Mouse (Mus musculus): Measurements from ENCODE around the gene Cops8. TPM values are rescaled to one million over a fixed set of nuclear protein-coding genes. Genes with fewer than 3 reads are reported as not detected.

Gene Cops8
- total and polyA plus RNA-seq, 3 experiments = 63.2 to 97.9 (median 87.2) TPM

GRCm38 (mm10) chr1:90573831-90574230, 28.9 kb upstream of the Cops8 start:
- intact Hi-C loops (cut with DNase I) = no loop called here
- H3K27ac ChIP-seq = no peak overlapping the region

GRCm38 (mm10) chr1:90574845-90575244, 27.9 kb upstream of the Cops8 start:
- no peak for TF ChIP-seq CTCF (IDR thresholded peaks at IDR 0.05)
- no peak for TF ChIP-seq EP300 (IDR thresholded peaks at IDR 0.05; ENCODE audit: insufficient read depth, low read depth, low read length)
- no peak for TF ChIP-seq POLR2A (IDR thresholded peaks at IDR 0.05; ENCODE audit: insufficient read depth, low read depth, low read length)
- Histone ChIP-seq H3K27ac (no peak overlapping the region), H3K4me3 (no peak overlapping the region), H3K9ac (ENCODE audit: low read depth, low read length) (no peak overlapping the region), H3K36me3 (ENCODE audit: control insufficient read depth, insufficient read depth, low read length) (peaks cover 3% of the 10 kb centered on the region; the same call in 1 of the 2 replicates), H3K4me1 (ENCODE audit: control insufficient read depth, insufficient read depth, low read length) (peaks cover 3% of the 10 kb centered on the region; the same call in 1 of the 2 replicates), H3K27me3 (ENCODE audit: control insufficient read depth, insufficient read depth, low read length) (no peaks in the 10 kb centered on the region), H3K79me2 (replicated peaks; ENCODE audit: control insufficient read depth, insufficient read depth, low read length) (no peaks in the 10 kb centered on the region)
- WGBS = 76% methylated on average over 3 of the region's 3 CpGs
- no peak for DNase-seq
- intact Hi-C loops (cut with DNase I) = no loop called here

More at GRCm38 (mm10) chr1:90573831-90574230, 28.9 kb upstream of the Cops8 start:
- Histone ChIP-seq H3K4me1 (ENCODE audit: control insufficient read depth, insufficient read depth, low read length) (peaks cover 3% of the 10 kb centered on the region; the same call in 1 of the 2 replicates), H3K27me3 (ENCODE audit: control insufficient read depth, insufficient read depth, low read length) (no peaks in the 10 kb centered on the region), H3K9ac (ENCODE audit: low read depth, low read length) (no peak overlapping the region), H3K36me3 (ENCODE audit: control insufficient read depth, insufficient read depth, low read length) (peaks cover 3% of the 10 kb centered on the region; the same call in 1 of the 2 replicates), H3K4me3 (no peak overlapping the region), H3K79me2 (replicated peaks; ENCODE audit: control insufficient read depth, insufficient read depth, low read length) (no peaks in the 10 kb centered on the region)
- no peak for DNase-seq
- TF ChIP-seq CTCF (IDR thresholded peaks at IDR 0.05) (no peak), POLR2A (IDR thresholded peaks at IDR 0.05; ENCODE audit: insufficient read depth, low read depth, low read length) (no peak), EP300 (IDR thresholded peaks at IDR 0.05; ENCODE audit: insufficient read depth, low read depth, low read length) (no peak)
- 68% methylated on average over 6 of the region's 6 CpGs for WGBS

- WGBS = 73% methylated on average over 5 of the region's 5 CpGs
- no peaks in the 10 kb centered on the region for H3K79me2 ChIP-seq (replicated peaks; ENCODE audit: control insufficient read depth, insufficient read depth, low read length)
- H3K9ac ChIP-seq (ENCODE audit: low read depth, low read length) = no peak overlapping the region
- no peak for DNase-seq
- H3K27me3 ChIP-seq (ENCODE audit: control insufficient read depth, insufficient read depth, low read length) = no peaks in the 10 kb centered on the region
- peaks cover 3% of the 10 kb centered on the region; the same call in 1 of the 2 replicates for H3K4me1 ChIP-seq (ENCODE audit: control insufficient read depth, insufficient read depth, low read length)
- TF ChIP-seq POLR2A (IDR thresholded peaks at IDR 0.05; ENCODE audit: insufficient read depth, low read depth, low read length) (no peak), CTCF (IDR thresholded peaks at IDR 0.05) (peak; percentile 64), EP300 (IDR thresholded peaks at IDR 0.05; ENCODE audit: insufficient read depth, low read depth, low read length) (no peak)
- no peak overlapping the region for H3K4me3 ChIP-seq
- peak overlapping the region; percentile 2; the same call in 1 of the 2 replicates for H3K27ac ChIP-seq
- intact Hi-C loops (cut with DNase I) = no loop called here
- H3K36me3 ChIP-seq (ENCODE audit: control insufficient read depth, insufficient read depth, low read length) = peaks cover 3% of the 10 kb centered on the region; the same call in 1 of the 2 replicates
Measured at GRCm38 (mm10) chr1:90577417-90577816, 25.4 kb upstream of the Cops8 start.

- 64% methylated on average over 7 of the region's 7 CpGs for WGBS
- peaks cover 3% of the 10 kb centered on the region; the same call in 1 of the 2 replicates for H3K36me3 ChIP-seq (ENCODE audit: control insufficient read depth, insufficient read depth, low read length)
- no peak for DNase-seq
- peaks cover 2% of the 10 kb centered on the region; the same call in 1 of the 2 replicates for H3K4me1 ChIP-seq (ENCODE audit: control insufficient read depth, insufficient read depth, low read length)
- H3K27me3 ChIP-seq (ENCODE audit: control insufficient read depth, insufficient read depth, low read length) = no peaks in the 10 kb centered on the region
- H3K79me2 ChIP-seq (replicated peaks; ENCODE audit: control insufficient read depth, insufficient read depth, low read length) = no peaks in the 10 kb centered on the region
- no peak overlapping the region for H3K27ac ChIP-seq
- TF ChIP-seq POLR2A (IDR thresholded peaks at IDR 0.05; ENCODE audit: insufficient read depth, low read depth, low read length) (no peak), CTCF (IDR thresholded peaks at IDR 0.05) (no peak), EP300 (IDR thresholded peaks at IDR 0.05; ENCODE audit: insufficient read depth, low read depth, low read length) (no peak)
- H3K9ac ChIP-seq (ENCODE audit: low read depth, low read length) = no peak overlapping the region
- intact Hi-C loops (cut with DNase I) = no loop called here
- H3K4me3 ChIP-seq = no peak overlapping the region
Measured at GRCm38 (mm10) chr1:90582635-90583034, 20.1 kb upstream of the Cops8 start.

GRCm38 (mm10) chr1:90588021-90588734, 14.6 kb upstream of the Cops8 start:
- H3K27ac ChIP-seq = no peak overlapping the region
- H3K4me1 ChIP-seq (ENCODE audit: control insufficient read depth, insufficient read depth, low read length) = peaks cover 5% of the 10 kb centered on the region
- H3K79me2 ChIP-seq (replicated peaks; ENCODE audit: control insufficient read depth, insufficient read depth, low read length) = no peaks in the 10 kb centered on the region
- no peak overlapping the region for H3K4me3 ChIP-seq
- no peaks in the 10 kb centered on the region for H3K27me3 ChIP-seq (ENCODE audit: control insufficient read depth, insufficient read depth, low read length)
- WGBS = 55% methylated on average over 9 of the region's 9 CpGs
- intact Hi-C loops (cut with DNase I) = loop anchor here (1.0 to 5.0 kb wide), 6 partner anchors 95 to 528 kb away; no protein-coding TSS in a partner anchor
- H3K9ac ChIP-seq (ENCODE audit: low read depth, low read length) = no peak overlapping the region
- no peaks in the 10 kb centered on the region for H3K36me3 ChIP-seq (ENCODE audit: control insufficient read depth, insufficient read depth, low read length)
- DNase-seq = peak; percentile 81
- TF ChIP-seq POLR2A (IDR thresholded peaks at IDR 0.05; ENCODE audit: insufficient read depth, low read depth, low read length) (no peak), EP300 (IDR thresholded peaks at IDR 0.05; ENCODE audit: insufficient read depth, low read depth, low read length) (peak; percentile 84; the same call in 1 of the 2 replicates), CTCF (IDR thresholded peaks at IDR 0.05) (peak; percentile 85)

GRCm38 (mm10) chr1:90590797-90591196, 12.0 kb upstream of the Cops8 start:
- Histone ChIP-seq H3K27me3 (ENCODE audit: control insufficient read depth, insufficient read depth, low read length) (no peaks in the 10 kb centered on the region), H3K4me3 (no peak overlapping the region), H3K9ac (ENCODE audit: low read depth, low read length) (no peak overlapping the region), H3K27ac (no peak overlapping the region), H3K79me2 (replicated peaks; ENCODE audit: control insufficient read depth, insufficient read depth, low read length) (no peaks in the 10 kb centered on the region), H3K4me1 (ENCODE audit: control insufficient read depth, insufficient read depth, low read length) (peaks cover 5% of the 10 kb centered on the region), H3K36me3 (ENCODE audit: control insufficient read depth, insufficient read depth, low read length) (no peaks in the 10 kb centered on the region)
- DNase-seq = peak; percentile 53 to 59
- TF ChIP-seq POLR2A (IDR thresholded peaks at IDR 0.05; ENCODE audit: insufficient read depth, low read depth, low read length) = no peak
- 0 out of 2 replicates have a peak, but pooled peaks have one; percentile 18 for TF ChIP-seq EP300 (IDR thresholded peaks at IDR 0.05; ENCODE audit: insufficient read depth, low read depth, low read length)
- TF ChIP-seq CTCF (IDR thresholded peaks at IDR 0.05) = peak; percentile 70
- intact Hi-C loops (cut with DNase I) = loop anchor here (5.0 to 10.0 kb wide), 2 partner anchors 228 to 946 kb away; no protein-coding TSS in a partner anchor
- 54% methylated on average over 2 of the region's 2 CpGs for WGBS

Measured in heart, adult 2 months (tissue).